Mouse (Mus musculus) C2C12 (cell line): ENCODE results near the gene Sgip1. TPM values are rescaled to one million over a fixed set of nuclear protein-coding genes. Genes with fewer than 3 reads are reported as not detected.

Experiments used
- H3K27me3 ChIP-seq: one replicate; pipeline ENCODE4 v1.6.1; 2011; ENCODE audit not compliant: control insufficient read depth, insufficient read depth, insufficient read length
- H3K36me3 ChIP-seq: one replicate; pipeline ENCODE4 v1.6.1; 2011; ENCODE audit not compliant: control insufficient read depth, insufficient read depth
- H3K4me3 ChIP-seq: one replicate; pipeline ENCODE4 v1.5.1; 2011; ENCODE audit warnings: mild to moderate bottlenecking, control low read depth; ENCODE audit not compliant: poor library complexity, insufficient read depth, severe bottlenecking
- H3K79me2 ChIP-seq: one replicate; pipeline ENCODE4 v1.6.1; 2011; ENCODE audit not compliant: control insufficient read depth, insufficient read depth
- H3K79me3 ChIP-seq: one replicate; pipeline ENCODE4 v1.6.1; 2011; ENCODE audit warnings: low read depth, control low read depth
- H3ac ChIP-seq: one replicate; pipeline ENCODE3; 2011; ENCODE audit warnings: low read depth; ENCODE audit not compliant: control insufficient read depth, insufficient read length
- CEBPB ChIP-seq: IDR thresholded peaks from one replicate; pipeline ENCODE4 v1.6.1; 2011; ENCODE audit warnings: low read depth, mild to moderate bottlenecking, control low read depth, moderate library complexity
- CTCF ChIP-seq: IDR thresholded peaks from one replicate; pipeline ENCODE4 v1.5.1; 2011; ENCODE audit not compliant: control insufficient read depth, insufficient read depth, insufficient read length
- FOSL1 ChIP-seq: IDR thresholded peaks from one replicate; pipeline ENCODE4 v1.8.0; 2011; ENCODE audit warnings: mild to moderate bottlenecking, low read length; ENCODE audit not compliant: poor library complexity, insufficient read depth, severe bottlenecking
- MAX ChIP-seq: IDR thresholded peaks from one replicate; pipeline ENCODE4 v1.6.1; 2011; ENCODE audit warnings: mild to moderate bottlenecking, control low read depth
- MYOD1 ChIP-seq: IDR thresholded peaks from one replicate; pipeline ENCODE4 v1.6.1; 2011; ENCODE audit warnings: low read depth; ENCODE audit not compliant: control insufficient read depth, insufficient read length
- MYOG ChIP-seq: IDR thresholded peaks from one replicate; pipeline ENCODE4 v1.6.1; 2011; ENCODE audit not compliant: control insufficient read depth, insufficient read length; ENCODE audit errors: extremely low read depth
- USF1 ChIP-seq: IDR thresholded peaks from one replicate; pipeline ENCODE4 v1.6.1; 2011; ENCODE audit warnings: low read depth, mild to moderate bottlenecking, control low read depth, moderate library complexity
- polyA plus RNA-seq: library from polyadenylated mRNA; unstranded; fragments of >200 nt; fragmentation: generic; extraction: Trizol; gene quantifications from one replicate; pipeline ENCODE4 v1.2.1, GENCODE M21; 2012; ENCODE audit warnings: missing spikeins

Gene Sgip1
- polyA plus RNA-seq, 1 experiment: 0.07 TPM

DNA sequence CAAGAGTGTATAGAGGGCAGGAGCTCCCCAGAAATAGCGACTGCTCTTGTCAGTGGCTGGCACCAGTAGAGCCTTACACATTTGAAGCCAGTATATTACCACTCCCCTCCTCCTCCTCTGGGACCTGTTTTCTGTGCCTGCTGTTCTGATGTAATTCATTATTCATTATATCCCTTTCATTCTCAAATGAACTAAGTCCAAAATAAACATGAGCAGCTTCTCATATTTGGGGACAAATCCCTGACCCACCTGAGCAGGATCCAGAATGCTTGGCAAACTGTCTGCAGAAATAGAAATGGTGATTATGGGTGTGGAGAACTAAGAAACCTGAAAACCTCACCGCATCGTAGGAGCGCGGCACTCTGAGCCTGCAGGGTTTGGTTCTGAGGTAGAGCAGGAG, 228.5 kb downstream of the Sgip1 start:
- no peaks in the 10 kb centered on the region for H3K27me3 ChIP-seq
- H3ac ChIP-seq: no peak overlapping the region
- TF ChIP-seq MYOD1 (no peak), FOSL1 (no peak), CEBPB (no peak), MAX (no peak), USF1 (no peak), MYOG (no peak), CTCF (no peak)
- no peak overlapping the region for H3K4me3 ChIP-seq
- no peaks in the 10 kb centered on the region for H3K79me2 ChIP-seq
- H3K79me3 ChIP-seq: no peaks in the 10 kb centered on the region
- H3K36me3 ChIP-seq: no peaks in the 10 kb centered on the region

DNA sequence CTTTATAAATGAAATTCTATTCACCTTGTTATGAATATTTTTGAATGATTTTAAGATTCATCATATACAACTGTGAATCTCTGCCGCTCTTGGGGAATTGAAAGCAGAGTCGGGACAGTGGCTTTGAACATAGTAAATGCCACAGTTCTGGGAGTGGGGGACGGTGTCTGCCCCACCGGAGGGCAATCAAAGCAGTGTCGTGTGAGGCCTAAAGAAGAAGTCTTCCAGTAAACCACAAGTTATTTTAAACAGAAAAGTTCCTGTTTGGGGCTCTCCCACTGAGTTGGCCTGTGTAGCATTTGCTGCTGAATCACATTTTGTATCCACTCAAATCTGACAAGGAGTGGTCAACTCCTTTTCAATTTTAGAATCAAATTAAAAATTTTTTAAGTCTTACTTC, 230.1 kb downstream of the Sgip1 start:
- Histone ChIP-seq H3ac (no peak overlapping the region), H3K79me3 (no peaks in the 10 kb centered on the region), H3K36me3 (no peaks in the 10 kb centered on the region), H3K79me2 (no peaks in the 10 kb centered on the region), H3K27me3 (no peaks in the 10 kb centered on the region), H3K4me3 (no peak overlapping the region)
- TF ChIP-seq MAX (no peak), CTCF (no peak), USF1 (no peak), FOSL1 (no peak), CEBPB (no peak), MYOD1 (no peak), MYOG (no peak)

DNA sequence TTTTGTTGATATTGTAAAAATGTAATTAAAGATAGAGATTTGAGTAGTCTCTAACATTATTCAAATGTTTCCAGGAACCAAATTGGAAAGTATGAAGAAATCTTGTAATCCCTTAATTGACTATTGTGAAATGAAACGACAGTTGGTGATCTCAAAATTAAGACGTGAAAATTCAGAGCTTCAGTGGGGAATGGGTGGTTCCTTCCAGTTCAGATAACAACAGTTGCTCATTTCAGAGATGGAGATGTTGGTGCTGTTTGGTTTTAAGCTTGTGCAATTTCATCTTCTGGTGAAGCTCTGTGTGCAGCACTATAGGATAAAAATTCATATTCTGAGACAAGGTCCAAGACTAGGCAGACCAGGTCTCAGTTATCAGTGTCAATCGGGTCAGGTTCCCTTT, 231.0 kb downstream of the Sgip1 start:
- Histone ChIP-seq H3K79me2 (no peaks in the 10 kb centered on the region), H3ac (no peak overlapping the region), H3K79me3 (no peaks in the 10 kb centered on the region), H3K4me3 (no peak overlapping the region), H3K27me3 (no peaks in the 10 kb centered on the region), H3K36me3 (no peaks in the 10 kb centered on the region)
- TF ChIP-seq CTCF: no peak
- TF ChIP-seq MAX: no peak
- TF ChIP-seq MYOG: no peak
- TF ChIP-seq MYOD1: no peak
- TF ChIP-seq FOSL1: no peak
- TF ChIP-seq USF1: no peak
- no peak for TF ChIP-seq CEBPB

DNA sequence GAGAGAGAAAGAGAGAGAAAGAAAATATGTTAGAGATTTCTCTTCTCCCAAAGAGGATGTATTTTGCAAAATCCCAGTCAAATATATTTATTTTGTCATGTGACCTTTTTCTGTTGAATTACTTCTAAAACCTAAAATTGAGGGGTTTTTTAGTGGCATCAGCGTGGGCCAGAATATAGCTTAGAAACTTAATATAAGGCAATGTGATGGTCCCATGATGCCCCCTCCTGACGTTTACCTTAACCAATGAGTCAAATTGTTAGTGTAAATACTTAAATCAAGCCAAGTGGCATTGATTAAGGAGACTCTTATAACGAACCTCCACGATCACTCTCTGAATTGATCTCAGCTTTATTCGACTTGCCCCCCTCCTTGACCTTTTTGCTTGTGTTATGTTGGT, 233.1 kb downstream of the Sgip1 start:
- TF ChIP-seq MYOD1 (no peak), CEBPB (no peak), CTCF (no peak), MAX (no peak), USF1 (no peak), FOSL1 (no peak), MYOG (no peak)
- no peaks in the 10 kb centered on the region for H3K79me3 ChIP-seq
- no peak overlapping the region for H3K4me3 ChIP-seq
- no peak overlapping the region for H3ac ChIP-seq
- H3K36me3 ChIP-seq: no peaks in the 10 kb centered on the region
- H3K79me2 ChIP-seq: no peaks in the 10 kb centered on the region
- H3K27me3 ChIP-seq: no peaks in the 10 kb centered on the region

DNA sequence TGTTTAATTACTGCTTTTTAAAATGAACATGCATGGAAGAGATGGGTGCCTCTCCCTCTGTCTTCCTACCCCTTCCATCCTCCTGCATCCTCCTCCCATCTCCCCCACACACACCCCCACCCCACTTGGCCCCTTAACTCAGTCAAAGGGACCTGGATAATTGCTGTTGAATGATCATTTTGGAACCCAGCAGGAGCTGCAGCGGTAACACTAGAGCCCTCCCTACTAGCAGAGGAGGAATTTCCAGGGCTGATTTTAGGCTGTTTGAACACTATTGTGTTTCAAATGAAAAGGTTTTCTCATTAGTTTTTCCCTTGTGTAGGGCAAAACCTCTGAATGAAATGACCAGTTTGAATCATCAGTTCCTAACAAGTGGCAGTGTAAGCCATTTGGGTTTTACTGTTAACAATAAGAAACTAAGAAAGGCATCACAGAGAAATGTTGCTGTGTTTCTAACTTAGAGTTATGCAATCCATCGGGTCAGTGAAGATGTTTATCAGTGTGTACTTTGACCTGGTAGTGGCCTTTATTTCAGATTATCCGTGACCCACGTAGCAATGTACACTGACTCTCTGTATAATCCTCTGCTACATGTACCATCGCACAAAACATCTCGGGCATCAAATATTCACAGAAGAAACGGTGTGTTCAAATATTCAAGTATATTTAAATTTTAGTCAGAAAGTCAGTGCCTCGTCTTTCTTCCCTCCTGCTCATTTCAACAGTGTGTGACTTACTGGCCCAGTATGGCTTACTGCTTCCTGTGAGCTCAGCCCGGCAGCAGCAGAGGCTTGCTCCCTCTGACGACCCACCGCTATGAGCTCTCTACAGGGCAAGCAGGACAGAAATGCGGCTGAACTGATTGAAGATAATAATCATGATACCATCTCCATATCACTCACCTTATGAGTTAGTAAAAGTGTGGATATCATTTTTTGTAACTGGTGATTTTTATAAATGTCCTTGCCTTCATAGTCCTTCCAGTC, 235.5 kb downstream of the Sgip1 start:
- TF ChIP-seq MYOG (no peak), CEBPB (no peak), MAX (no peak), FOSL1 (no peak)

DNA sequence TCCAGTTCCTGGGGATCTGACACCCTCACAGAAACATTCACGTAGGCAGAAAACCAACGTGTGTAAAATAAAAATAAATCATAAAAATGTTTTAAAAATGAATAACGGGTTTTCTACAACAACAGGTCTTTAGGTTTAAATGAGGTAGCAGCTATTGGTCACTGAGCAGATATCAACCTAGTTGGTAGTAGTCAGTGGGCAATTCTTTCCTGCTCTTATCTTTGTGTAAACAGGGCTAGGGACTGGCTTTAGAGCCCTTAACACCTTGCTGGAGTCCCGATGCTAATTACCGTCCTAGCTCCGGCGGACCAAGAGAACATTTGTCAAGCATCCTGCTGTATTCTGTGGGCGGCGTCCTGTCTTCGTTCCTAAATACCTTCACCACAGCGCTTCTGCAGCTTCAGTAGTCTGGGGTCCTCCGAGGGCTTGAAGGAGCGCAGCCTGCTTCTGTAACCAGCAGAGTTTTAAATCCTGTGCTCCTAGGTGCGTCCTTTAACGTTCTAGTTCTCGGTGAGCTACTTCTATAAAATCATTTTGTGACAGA, 236.8 kb downstream of the Sgip1 start:
- no peak for TF ChIP-seq MYOG
- TF ChIP-seq CEBPB: no peak
- TF ChIP-seq MYOD1: no peak
- TF ChIP-seq FOSL1: no peak
- TF ChIP-seq MAX: no peak
- no peak for TF ChIP-seq USF1
- no peak for TF ChIP-seq CTCF
- H3K4me3 ChIP-seq: no peak overlapping the region

More for the DNA sequence above, 235.5 kb downstream of the Sgip1 start:
- no peaks in the 10 kb centered on the region for H3K79me2 ChIP-seq
- H3K36me3 ChIP-seq: no peaks in the 10 kb centered on the region
- H3K27me3 ChIP-seq: no peaks in the 10 kb centered on the region
- no peaks in the 10 kb centered on the region for H3K79me3 ChIP-seq
- H3ac ChIP-seq: no peak overlapping the region
- no peak overlapping the region for H3K4me3 ChIP-seq

More for the DNA sequence above, 236.8 kb downstream of the Sgip1 start:
- no peaks in the 10 kb centered on the region for H3K79me3 ChIP-seq
- no peaks in the 10 kb centered on the region for H3K36me3 ChIP-seq
- no peak overlapping the region for H3ac ChIP-seq
- no peaks in the 10 kb centered on the region for H3K79me2 ChIP-seq
- no peaks in the 10 kb centered on the region for H3K27me3 ChIP-seq
